Mouse (Mus musculus): Measurements from ENCODE around the gene Slc9a9. TPM values are rescaled to one million over a fixed set of nuclear protein-coding genes. Genes with fewer than 3 reads are reported as not detected.

Slc9a9 gene
- polyA plus RNA-seq, 1 experiment from 2014 or later, result 5.3 TPM

DNA sequence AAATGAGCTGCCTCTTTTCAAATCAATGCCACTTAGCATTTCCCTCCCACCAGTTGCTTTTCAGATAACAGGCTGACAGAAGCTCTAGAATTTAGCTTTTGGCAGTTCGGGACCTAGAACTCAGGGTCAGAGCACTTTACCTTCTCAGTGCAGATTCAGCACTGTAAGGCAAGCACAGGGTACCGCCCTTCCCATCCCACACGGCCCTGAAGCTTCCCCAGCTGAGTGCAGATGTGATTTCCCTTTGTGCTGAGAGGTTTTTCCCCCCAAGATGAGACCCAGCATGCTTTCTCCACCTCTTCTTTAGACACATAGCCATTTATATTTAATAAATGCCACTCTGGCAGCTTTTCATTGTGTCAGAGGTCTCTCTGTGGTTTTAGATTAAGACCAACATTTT lies 186.4 kb downstream of the Slc9a9 start:
- Histone ChIP-seq H3K4me1 (0 out of 2 replicates have a peak, but pooled peaks cover 3% of the 10 kb centered on the region), H3K27ac (replicated peaks) (no peak overlapping the region), H3K9me3 (no peaks in the 10 kb centered on the region), H3K9ac (replicated peaks) (no peak overlapping the region), H3K36me3 (no peaks in the 10 kb centered on the region), H3K4me3 (no peak overlapping the region), H3K27me3 (no peaks in the 10 kb centered on the region), H3K4me2 (replicated peaks) (no peak overlapping the region)
- ATAC-seq (ENCODE audit: low FRiP score, low read depth), result no peak
- 59% methylated on average over 3 of the region's 3 CpGs for WGBS

DNA sequence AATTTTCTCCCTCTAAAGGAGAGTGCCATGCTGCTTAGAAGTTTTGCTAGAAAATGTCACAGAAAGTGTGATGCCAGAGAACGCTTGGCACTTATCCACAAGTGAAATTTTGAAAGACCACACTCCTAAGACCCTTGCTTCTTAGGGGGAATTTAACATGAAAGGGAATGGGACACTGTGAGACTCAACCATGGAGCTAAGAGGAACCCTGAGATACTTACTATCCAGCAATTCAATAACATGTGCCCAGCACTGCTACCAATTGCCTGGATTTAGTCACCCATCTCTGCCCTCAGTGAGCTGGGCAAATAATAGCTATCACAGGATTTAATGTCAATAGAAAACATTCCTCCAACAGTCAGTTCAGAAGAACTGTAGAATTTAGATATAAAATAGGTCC lies 198.8 kb downstream of the Slc9a9 start:
- H3K9me3 ChIP-seq, result no peaks in the 10 kb centered on the region
- no peak overlapping the region for H3K27ac ChIP-seq (replicated peaks)
- no peaks in the 10 kb centered on the region for H3K36me3 ChIP-seq
- no peak overlapping the region for H3K4me3 ChIP-seq
- ATAC-seq (ENCODE audit: low FRiP score, low read depth), result no peak
- H3K9ac ChIP-seq (replicated peaks), result no peak overlapping the region
- H3K4me2 ChIP-seq (replicated peaks), result no peak overlapping the region
- H3K4me1 ChIP-seq, result no peaks in the 10 kb centered on the region
- WGBS, result 88% methylated on average over 1 of the region's 1 CpGs
- H3K27me3 ChIP-seq, result no peaks in the 10 kb centered on the region

DNA sequence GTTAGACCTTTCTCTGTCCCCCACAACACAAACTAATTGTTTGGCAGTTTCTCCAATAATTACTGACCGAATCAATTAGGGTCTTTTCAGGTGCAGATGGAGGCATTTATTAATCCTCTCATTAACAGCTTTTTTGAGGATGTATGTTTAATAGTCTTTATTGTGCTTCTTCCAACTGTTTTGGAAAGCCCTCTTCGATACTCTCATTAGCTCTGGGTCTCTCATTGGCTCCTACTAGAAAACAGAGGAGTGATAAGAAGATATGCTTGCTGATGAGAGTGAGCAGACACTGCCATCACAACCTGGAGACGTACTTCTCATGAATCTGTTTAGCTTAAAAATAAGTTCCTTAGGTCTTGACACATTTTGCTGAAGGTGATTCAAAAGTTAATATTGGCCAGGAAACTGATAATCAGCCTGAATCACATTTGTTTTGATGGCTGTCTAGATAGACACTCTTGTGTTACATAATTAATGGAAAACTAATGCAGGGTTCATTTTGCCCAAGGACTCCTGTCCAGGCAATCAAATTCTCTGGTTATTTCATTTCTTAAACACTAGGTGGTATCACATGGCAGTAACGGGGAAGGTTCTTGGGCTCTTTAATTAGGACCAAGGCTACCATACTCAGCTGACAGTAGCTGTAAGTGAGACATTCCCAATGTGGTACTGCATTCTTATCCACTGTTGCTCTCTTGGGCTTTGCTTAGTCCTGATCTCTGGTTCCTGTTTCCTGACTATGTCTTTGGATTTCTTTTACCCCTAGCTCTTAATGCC lies 199.5 kb downstream of the Slc9a9 start:
- H3K27ac ChIP-seq (replicated peaks), result no peak overlapping the region
- H3K9ac ChIP-seq (replicated peaks), result no peak overlapping the region
- no peak overlapping the region for H3K4me3 ChIP-seq
- no peaks in the 10 kb centered on the region for H3K27me3 ChIP-seq
- no peaks in the 10 kb centered on the region for H3K4me1 ChIP-seq
- no peak overlapping the region for H3K4me2 ChIP-seq (replicated peaks)
- 70% methylated on average over 4 of the region's 4 CpGs for WGBS
- ATAC-seq (ENCODE audit: low FRiP score, low read depth), result no peak
- H3K36me3 ChIP-seq, result no peaks in the 10 kb centered on the region
- H3K9me3 ChIP-seq, result no peaks in the 10 kb centered on the region

DNA sequence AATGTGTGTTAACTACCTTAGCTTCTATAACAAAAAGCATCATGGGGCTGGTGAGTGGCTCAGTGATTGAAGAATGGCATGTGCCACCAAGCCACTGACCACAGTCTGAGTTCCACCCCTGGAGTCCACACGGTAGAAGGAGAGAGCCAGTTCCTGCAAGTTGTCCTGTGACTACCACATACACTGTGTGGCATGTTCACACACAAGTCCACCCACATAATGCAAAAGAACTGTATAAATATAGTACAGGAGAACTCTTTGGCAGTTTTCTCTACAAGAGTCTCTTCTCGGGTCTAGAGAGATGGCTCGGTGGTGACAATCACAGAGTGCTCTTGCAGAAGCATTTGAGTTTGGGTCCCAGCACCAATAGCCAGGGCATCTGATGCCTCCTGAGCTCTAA lies 212.8 kb downstream of the Slc9a9 start:
- Histone ChIP-seq H3K27ac (replicated peaks) (no peak overlapping the region), H3K4me2 (replicated peaks) (no peak overlapping the region), H3K9me3 (no peaks in the 10 kb centered on the region), H3K9ac (replicated peaks) (no peak overlapping the region), H3K4me3 (no peak overlapping the region), H3K36me3 (no peaks in the 10 kb centered on the region), H3K4me1 (no peaks in the 10 kb centered on the region), H3K27me3 (no peaks in the 10 kb centered on the region)
- 96% methylated on average over 3 of the region's 3 CpGs for WGBS
- ATAC-seq (ENCODE audit: low FRiP score, low read depth), result no peak

DNA sequence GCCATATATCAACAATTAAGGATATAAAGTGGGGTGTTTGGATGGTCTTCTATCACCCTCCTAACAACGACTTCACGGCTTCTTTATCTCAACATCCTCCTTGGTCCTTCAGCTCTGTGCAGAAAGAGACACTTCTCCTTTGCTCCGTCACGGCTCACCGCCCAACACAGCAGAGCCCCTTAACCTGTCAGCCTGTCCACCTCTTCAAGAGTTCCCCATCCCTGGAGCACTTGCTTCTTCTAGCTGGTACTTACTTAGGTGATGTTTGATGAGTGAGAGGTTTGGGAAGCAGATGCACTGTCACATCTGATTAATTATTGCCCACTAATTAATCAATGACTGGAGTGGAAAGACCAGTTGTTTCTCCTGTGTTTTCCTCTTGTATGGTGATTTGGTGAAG lies 213.7 kb downstream of the Slc9a9 start:
- Histone ChIP-seq H3K36me3 (no peaks in the 10 kb centered on the region), H3K4me2 (replicated peaks) (no peak overlapping the region), H3K9ac (replicated peaks) (no peak overlapping the region), H3K27ac (replicated peaks) (no peak overlapping the region), H3K9me3 (no peaks in the 10 kb centered on the region), H3K27me3 (no peaks in the 10 kb centered on the region), H3K4me1 (no peaks in the 10 kb centered on the region), H3K4me3 (no peak overlapping the region)
- WGBS, result 89% methylated on average over 5 of the region's 5 CpGs
- ATAC-seq (ENCODE audit: low FRiP score, low read depth), result no peak

DNA sequence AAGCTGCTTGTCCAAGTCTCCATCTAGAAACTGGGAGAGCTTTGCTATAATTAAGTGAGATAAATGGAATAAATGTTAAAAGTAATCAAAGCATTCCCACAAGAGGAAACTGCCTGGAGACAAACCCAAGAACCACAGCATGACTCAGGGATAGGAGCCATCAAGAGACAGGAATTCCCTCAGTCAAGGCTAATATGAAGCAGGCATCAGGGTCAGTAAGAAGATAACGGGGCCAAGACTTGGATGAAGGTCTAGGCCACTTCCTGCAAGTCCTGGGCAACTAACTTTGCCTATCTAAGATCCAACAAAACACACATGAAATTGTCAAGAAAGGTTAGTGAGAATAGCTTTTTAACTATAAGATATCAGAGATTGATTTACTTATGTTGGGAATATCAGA lies 215.4 kb downstream of the Slc9a9 start:
- no peak overlapping the region for H3K27ac ChIP-seq (replicated peaks)
- 84% methylated on average over 1 of the region's 1 CpGs for WGBS
- H3K4me2 ChIP-seq (replicated peaks), result no peak overlapping the region
- no peaks in the 10 kb centered on the region for H3K9me3 ChIP-seq
- H3K4me1 ChIP-seq, result no peaks in the 10 kb centered on the region
- no peak overlapping the region for H3K4me3 ChIP-seq
- no peak overlapping the region for H3K9ac ChIP-seq (replicated peaks)
- H3K36me3 ChIP-seq, result no peaks in the 10 kb centered on the region
- ATAC-seq (ENCODE audit: low FRiP score, low read depth), result no peak
- H3K27me3 ChIP-seq, result no peaks in the 10 kb centered on the region

DNA sequence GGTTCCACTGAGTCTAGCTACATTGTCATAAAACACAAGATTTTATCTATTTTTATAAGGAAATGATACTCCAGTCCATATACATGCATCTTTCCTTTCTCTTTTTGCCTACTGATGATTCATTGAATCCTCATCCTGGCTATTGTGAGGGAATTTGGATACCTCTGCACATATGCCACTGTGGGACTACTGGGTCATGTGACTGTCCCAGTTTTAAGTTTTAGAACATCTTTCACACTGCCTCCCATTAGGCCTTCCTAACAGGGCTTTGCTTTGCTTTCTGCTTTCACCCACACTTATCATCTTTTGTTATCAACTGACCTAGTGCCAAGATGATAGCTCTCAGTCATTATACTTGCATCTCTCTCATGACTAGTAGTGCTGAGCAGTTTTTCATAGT lies 219.9 kb downstream of the Slc9a9 start:
- Histone ChIP-seq H3K27me3 (no peaks in the 10 kb centered on the region), H3K9me3 (peaks cover 3% of the 10 kb centered on the region; the same call in 1 of the 2 replicates), H3K27ac (replicated peaks) (no peak overlapping the region), H3K36me3 (no peaks in the 10 kb centered on the region), H3K9ac (replicated peaks) (no peak overlapping the region), H3K4me1 (no peaks in the 10 kb centered on the region), H3K4me2 (replicated peaks) (no peak overlapping the region), H3K4me3 (no peak overlapping the region)
- ATAC-seq (ENCODE audit: low FRiP score, low read depth), result no peak

DNA sequence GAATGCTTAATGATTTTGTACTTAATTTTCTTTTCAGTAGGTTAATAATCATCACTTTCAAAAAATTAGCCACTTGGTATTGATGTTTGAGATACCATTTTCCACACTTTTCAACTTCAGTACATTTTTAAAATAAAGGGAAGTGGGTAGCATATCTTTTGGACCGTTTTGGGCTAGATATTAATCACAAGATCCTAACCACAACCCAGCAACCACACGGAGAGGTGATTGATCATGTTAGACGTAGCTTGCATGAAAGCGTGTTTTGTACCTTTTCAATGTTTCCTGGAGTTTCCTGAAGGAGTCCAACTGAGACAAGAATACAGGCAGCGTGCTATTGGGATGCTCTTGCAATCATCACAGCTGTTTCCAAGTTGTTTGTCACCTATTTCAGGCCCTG lies 226.2 kb downstream of the Slc9a9 start:
- ATAC-seq (ENCODE audit: low FRiP score, low read depth), result no peak
- H3K9ac ChIP-seq (replicated peaks), result no peak overlapping the region
- WGBS, result 94% methylated on average over 5 of the region's 5 CpGs
- no peak overlapping the region for H3K4me2 ChIP-seq (replicated peaks)
- H3K4me1 ChIP-seq, result no peaks in the 10 kb centered on the region
- no peak overlapping the region for H3K4me3 ChIP-seq
- peaks cover 3% of the 10 kb centered on the region; the same call in 1 of the 2 replicates for H3K9me3 ChIP-seq
- H3K36me3 ChIP-seq, result no peaks in the 10 kb centered on the region
- no peaks in the 10 kb centered on the region for H3K27me3 ChIP-seq
- no peak overlapping the region for H3K27ac ChIP-seq (replicated peaks)

DNA sequence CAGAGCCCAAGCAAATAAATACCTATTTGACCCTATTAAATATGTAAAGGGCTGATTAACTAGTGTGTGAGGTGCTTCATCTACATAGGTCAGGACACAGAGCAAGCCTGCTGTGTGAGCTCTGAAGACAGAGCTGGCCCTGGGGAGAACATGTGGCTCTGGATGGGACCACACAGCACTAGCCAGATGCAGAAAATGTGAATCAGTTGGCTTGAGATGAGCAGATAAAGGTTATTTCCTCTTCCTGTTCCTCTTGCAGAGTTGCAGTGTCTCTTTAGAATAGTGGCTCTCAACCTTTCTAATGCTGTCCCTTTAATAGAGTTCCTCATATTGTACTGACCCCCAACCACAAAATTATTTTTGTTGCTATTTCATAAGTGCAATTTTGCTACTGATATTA lies 234.5 kb downstream of the Slc9a9 start:
- ATAC-seq (ENCODE audit: low FRiP score, low read depth), result no peak
- Histone ChIP-seq H3K4me1 (no peaks in the 10 kb centered on the region), H3K4me3 (no peak overlapping the region), H3K36me3 (no peaks in the 10 kb centered on the region), H3K27ac (replicated peaks) (no peak overlapping the region), H3K9ac (replicated peaks) (no peak overlapping the region), H3K9me3 (no peaks in the 10 kb centered on the region), H3K27me3 (no peaks in the 10 kb centered on the region), H3K4me2 (replicated peaks) (no peak overlapping the region)

DNA sequence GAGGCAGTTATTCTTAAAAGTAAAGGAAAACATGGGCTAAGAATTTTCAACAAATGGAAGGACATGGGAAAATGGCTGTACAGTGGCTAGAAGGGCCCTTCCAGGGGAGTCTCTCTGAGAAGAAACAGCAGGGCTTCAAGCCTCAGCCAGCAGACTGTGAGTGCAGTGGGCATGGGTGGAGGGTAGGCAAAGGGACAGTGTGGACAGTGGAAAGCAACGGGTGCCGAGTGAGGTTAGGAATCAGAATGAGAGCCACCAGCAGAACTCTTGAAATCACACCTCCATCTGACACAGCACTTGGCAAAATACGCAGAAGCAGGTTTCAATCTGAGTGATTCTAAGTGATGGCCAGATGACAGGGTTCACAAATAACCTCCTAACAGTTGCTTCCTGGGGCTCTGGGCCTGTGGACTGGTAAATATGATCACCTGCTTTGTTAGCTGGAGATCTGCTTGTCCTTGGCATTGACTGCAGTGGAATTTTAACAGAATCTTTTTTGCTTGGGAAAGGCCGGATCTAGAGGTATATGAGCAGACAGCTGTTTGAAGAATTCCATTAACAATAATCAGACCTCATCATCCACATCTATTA lies 237.4 kb downstream of the Slc9a9 start:
- Histone ChIP-seq H3K27me3 (no peaks in the 10 kb centered on the region), H3K9ac (replicated peaks) (no peak overlapping the region), H3K36me3 (no peaks in the 10 kb centered on the region), H3K4me3 (no peak overlapping the region), H3K4me2 (replicated peaks) (no peak overlapping the region), H3K4me1 (no peaks in the 10 kb centered on the region), H3K9me3 (no peaks in the 10 kb centered on the region), H3K27ac (replicated peaks) (no peak overlapping the region)
- no peak for ATAC-seq (ENCODE audit: low FRiP score, low read depth)
- WGBS, result 87% methylated on average over 4 of the region's 4 CpGs

DNA sequence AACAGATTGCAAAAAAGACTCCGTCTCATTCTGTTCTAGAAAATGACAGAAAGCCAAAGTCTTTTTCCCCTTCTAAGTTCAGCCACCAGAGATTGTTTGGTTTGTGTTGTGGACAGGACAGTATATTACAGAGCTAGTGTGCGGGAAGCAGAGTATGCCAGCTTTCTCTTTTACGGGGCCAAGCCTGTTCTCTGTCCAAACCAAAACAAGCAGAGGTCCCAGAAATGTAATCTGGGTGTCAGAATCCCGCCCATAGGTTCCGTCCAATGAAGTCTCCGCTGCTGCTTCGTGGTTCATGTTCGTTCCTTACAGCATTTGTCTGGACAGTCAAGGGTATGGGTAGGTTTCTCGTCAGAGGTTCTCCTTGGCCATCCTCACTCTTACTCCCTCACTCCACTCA lies 242.4 kb downstream of the Slc9a9 start:
- no peak overlapping the region for H3K4me3 ChIP-seq
- no peak overlapping the region for H3K4me2 ChIP-seq (replicated peaks)
- 93% methylated on average over 9 of the region's 9 CpGs for WGBS
- no peak overlapping the region for H3K9ac ChIP-seq (replicated peaks)
- H3K36me3 ChIP-seq, result no peaks in the 10 kb centered on the region
- no peaks in the 10 kb centered on the region for H3K27me3 ChIP-seq
- no peak overlapping the region for H3K27ac ChIP-seq (replicated peaks)
- H3K4me1 ChIP-seq, result no peaks in the 10 kb centered on the region
- ATAC-seq (ENCODE audit: low FRiP score, low read depth), result no peak
- H3K9me3 ChIP-seq, result no peaks in the 10 kb centered on the region

DNA sequence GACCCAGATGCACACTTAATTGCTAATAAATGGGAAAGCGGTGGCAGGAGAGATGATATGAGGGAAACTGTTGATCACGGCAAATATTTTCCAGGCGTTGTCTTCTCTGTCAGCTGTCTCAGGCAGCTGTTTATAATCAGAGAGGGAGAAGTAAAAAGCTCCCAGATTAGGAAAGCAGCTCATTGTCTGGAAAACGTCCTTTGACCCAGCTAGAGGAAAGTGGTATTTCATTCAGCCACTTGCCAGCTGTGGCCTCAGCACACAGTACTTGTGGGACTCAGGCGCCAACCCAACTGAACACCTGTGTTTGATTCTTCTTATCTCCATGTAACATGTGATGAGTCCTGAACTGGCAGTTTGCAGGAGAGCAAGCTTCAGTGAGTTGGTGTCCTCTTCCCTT lies 252.4 kb downstream of the Slc9a9 start:
- Histone ChIP-seq H3K27me3 (no peaks in the 10 kb centered on the region), H3K36me3 (no peaks in the 10 kb centered on the region), H3K4me1 (no peaks in the 10 kb centered on the region), H3K9ac (replicated peaks) (no peak overlapping the region), H3K27ac (replicated peaks) (no peak overlapping the region), H3K9me3 (no peaks in the 10 kb centered on the region), H3K4me3 (no peak overlapping the region), H3K4me2 (replicated peaks) (no peak overlapping the region)
- no peak for ATAC-seq (ENCODE audit: low FRiP score, low read depth)
- 54% methylated on average over 5 of the region's 5 CpGs for WGBS

DNA sequence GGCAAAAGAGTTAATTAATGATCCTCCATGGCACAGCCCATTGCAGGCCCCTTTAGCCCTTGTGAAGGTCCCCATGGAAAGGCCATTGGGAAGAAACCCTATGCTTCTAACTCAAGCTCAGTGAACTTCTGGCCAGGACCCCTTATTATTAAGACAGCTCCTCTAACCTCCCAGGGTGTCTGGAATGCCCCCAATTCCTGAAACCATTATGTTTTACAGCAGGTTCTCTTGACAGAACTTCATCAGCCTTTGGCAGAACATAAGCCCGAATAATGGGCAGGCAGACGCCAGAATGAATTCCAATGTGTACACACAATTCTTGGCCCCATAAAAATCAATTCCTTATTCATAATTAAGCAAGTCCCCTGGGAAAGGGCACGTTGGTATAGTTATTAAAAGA lies 256.1 kb downstream of the Slc9a9 start:
- no peak for ATAC-seq (ENCODE audit: low FRiP score, low read depth)
- Histone ChIP-seq H3K9me3 (no peaks in the 10 kb centered on the region), H3K4me1 (no peaks in the 10 kb centered on the region), H3K9ac (replicated peaks) (no peak overlapping the region), H3K27me3 (no peaks in the 10 kb centered on the region), H3K36me3 (no peaks in the 10 kb centered on the region), H3K4me2 (replicated peaks) (no peak overlapping the region), H3K4me3 (no peak overlapping the region), H3K27ac (replicated peaks) (no peak overlapping the region)
- WGBS, result 65% methylated on average over 3 of the region's 3 CpGs

Measured in midbrain, embryonic 12.5 days (tissue).